Mouse (Mus musculus): Measurements from ENCODE around the gene Ydjc.

- TF ChIP-seq CTCF (IDR thresholded peaks at IDR 0.05; ENCODE audit: low read depth) (no peak), EP300 (IDR thresholded peaks at IDR 0.05; ENCODE audit: low read depth) (no peak)
Measured at GRCm38 (mm10) chr16:17132906-17133200, 11.6 kb upstream of the Ydjc start.
